In genomic region chr4:140702611-140703327, GRCm38 (mm10) we compare ENCODE assay signal across 8 mouse cellular contexts. TPM values are rescaled to one million over a fixed set of nuclear protein-coding genes. Genes with fewer than 3 reads are reported as not detected.
A peak's percentile ranks its signal among the peaks of the same experiment; 100 is the strongest.
DNase-seq lines count a peak whose midpoint lies in the region; ATAC-seq and TF ChIP-seq lines count a peak whose summit lies in the region.

No protein-coding gene starts in this region.

- H3K36me3 ChIP-seq in ES-Bruce4 (ENCODE audit: control insufficient read depth, insufficient read depth, low read length, poor library complexity, severe bottlenecking), result peaks cover 26% of the 10 kb centered on the region
- peaks cover 37% of the 10 kb centered on the region for H3K36me3 ChIP-seq in forebrain, embryonic 12.5 days (replicated peaks)
- no peaks in the 10 kb centered on the region; the same call in 1 of the 2 replicates for H3K36me3 ChIP-seq in heart, postnatal 0 days (replicated peaks; ENCODE audit: control insufficient read depth, insufficient read depth, low read length)
- peaks cover 33% of the 10 kb centered on the region for H3K36me3 ChIP-seq in lung, embryonic 14.5 days (ENCODE audit: insufficient read depth)
- peaks cover under 1% of the 10 kb centered on the region; the same call in 1 of the 2 replicates for H3K36me3 ChIP-seq in thymus, adult 2 months (ENCODE audit: control insufficient read depth, insufficient read depth, low read length)

- no peaks in the 10 kb centered on the region for H3K27me3 ChIP-seq in ES-Bruce4 (ENCODE audit: control insufficient read depth, insufficient read depth, low read length, poor library complexity, severe bottlenecking)
- H3K27me3 ChIP-seq in forebrain, embryonic 12.5 days, result peaks cover 31% of the 10 kb centered on the region
- peaks cover 9% of the 10 kb centered on the region; the same call in 1 of the 2 replicates for H3K27me3 ChIP-seq in heart, postnatal 0 days (ENCODE audit: control insufficient read depth, insufficient read depth, low read length)
- 0 out of 2 replicates have a peak, but pooled peaks cover 5% of the 10 kb centered on the region for H3K27me3 ChIP-seq in lung, embryonic 14.5 days (ENCODE audit: insufficient read depth, low read length)
- no peaks in the 10 kb centered on the region for H3K27me3 ChIP-seq in thymus, adult 2 months (ENCODE audit: control insufficient read depth, insufficient read depth, low read length)

- peak overlapping the region; percentile 99 for H3K9ac ChIP-seq in ES-Bruce4 (ENCODE audit: low read depth, poor library complexity, severe bottlenecking)
- H3K9ac ChIP-seq in forebrain, embryonic 12.5 days, result peak overlapping the region; percentile 98
- peak overlapping the region; percentile 86 for H3K9ac ChIP-seq in heart, postnatal 0 days (replicated peaks; ENCODE audit: low read depth, low read length)
- H3K9ac ChIP-seq in lung, embryonic 14.5 days, result peak overlapping the region; percentile 94

- TF ChIP-seq POLR2A in ES-Bruce4 (IDR thresholded peaks at IDR 0.05; ENCODE audit: insufficient read depth, low read length), result no peak
- TF ChIP-seq POLR2A in thymus, adult 2 months (IDR thresholded peaks at IDR 0.05; ENCODE audit: control insufficient read depth, extremely low read depth, insufficient read depth, low read length, poor library complexity), result no peak

- H3K4me2 ChIP-seq in forebrain, embryonic 12.5 days, result peak overlapping the region; percentile 85
- H3K4me2 ChIP-seq in heart, postnatal 0 days (ENCODE audit: low read depth, low read length), result peak overlapping the region; percentile 97
- peak overlapping the region; percentile 92 for H3K4me2 ChIP-seq in lung, embryonic 14.5 days

- no peak for TF ChIP-seq CTCF in ES-Bruce4 (IDR thresholded peaks at IDR 0.05; ENCODE audit: low read depth, low read length)
- TF ChIP-seq CTCF in heart, postnatal 0 days (IDR thresholded peaks at IDR 0.05; ENCODE audit: low read depth), result no peak
- no peak for TF ChIP-seq CTCF in lung, embryonic 14.5 days (IDR thresholded peaks at IDR 0.05; ENCODE audit: low read depth)
- TF ChIP-seq CTCF in thymus, adult 2 months (IDR thresholded peaks at IDR 0.05; ENCODE audit: borderline replicate concordance, control insufficient read depth, extremely low read depth, insufficient read depth, low read length, poor library complexity), result no peak

- 1% methylated on average over 27 of the region's 68 CpGs for WGBS in forebrain, embryonic 12.5 days
- WGBS in heart, postnatal 0 days, result under 1% methylated on average over 38 of the region's 68 CpGs
- WGBS in lung, embryonic 14.5 days, result under 1% methylated on average over 35 of the region's 68 CpGs
- WGBS in thymus, adult 2 months, result 2% methylated on average over 60 of the region's 68 CpGs

- no peak for TF ChIP-seq EP300 in ES-Bruce4 (IDR thresholded peaks at IDR 0.05; ENCODE audit: insufficient read depth, low read depth, low read length)
- TF ChIP-seq EP300 in heart, postnatal 0 days (IDR thresholded peaks at IDR 0.05; ENCODE audit: low read depth), result no peak

- peak; percentile 75 for DNase-seq in c-Kit-positive CD71-positive TER-119-positive erythroid progenitor cells, embryonic 14.5 days (ENCODE audit: low spot score)
- DNase-seq in heart, postnatal 0 days (ENCODE audit: low spot score), result peak; percentile 61
- DNase-seq in kidney, postnatal 4 days, result peak; percentile 87 to 93
- DNase-seq in lung, embryonic 14.5 days, result peak; percentile 93
- DNase-seq in ovary, adult 18-20 months (ENCODE audit: low spot score), result peak; percentile 80
- peak; percentile 86 for DNase-seq in thymus, adult 2 months

- peaks cover 5% of the 10 kb centered on the region for H3K4me1 ChIP-seq in ES-Bruce4 (ENCODE audit: control insufficient read depth, insufficient read depth, low read length)
- H3K4me1 ChIP-seq in forebrain, embryonic 12.5 days, result peaks cover 64% of the 10 kb centered on the region
- peaks cover 23% of the 10 kb centered on the region for H3K4me1 ChIP-seq in heart, postnatal 0 days (ENCODE audit: control insufficient read depth, insufficient read depth)
- peaks cover 14% of the 10 kb centered on the region; the same call in 1 of the 2 replicates for H3K4me1 ChIP-seq in lung, embryonic 14.5 days (ENCODE audit: insufficient read depth)
- H3K4me1 ChIP-seq in thymus, adult 2 months (replicated peaks; ENCODE audit: control insufficient read depth, insufficient read depth, low read length), result peaks cover 23% of the 10 kb centered on the region

- H3K9me3 ChIP-seq in ES-Bruce4 (replicated peaks; ENCODE audit: control insufficient read depth, insufficient read depth, low read length, poor library complexity, severe bottlenecking), result no peaks in the 10 kb centered on the region
- H3K9me3 ChIP-seq in forebrain, embryonic 12.5 days, result no peaks in the 10 kb centered on the region
- H3K9me3 ChIP-seq in heart, postnatal 0 days (replicated peaks; ENCODE audit: control insufficient read depth, low read length), result no peaks in the 10 kb centered on the region
- H3K9me3 ChIP-seq in lung, embryonic 14.5 days (ENCODE audit: low read depth, low read length), result no peaks in the 10 kb centered on the region

- peak; percentile 81 for ATAC-seq in forebrain, embryonic 12.5 days (ENCODE audit: low FRiP score)
- ATAC-seq in heart, postnatal 0 days (ENCODE audit: insufficient read depth, low read depth), result peak; percentile 87
- peak; percentile 75 for ATAC-seq in lung, embryonic 14.5 days (ENCODE audit: insufficient read depth)

- H3K4me3 ChIP-seq in ES-Bruce4 (ENCODE audit: low read depth, low read length), result peak overlapping the region; percentile 93
- H3K4me3 ChIP-seq in forebrain, embryonic 12.5 days (replicated peaks), result peak overlapping the region; percentile 97
- peak overlapping the region; percentile 95 for H3K4me3 ChIP-seq in heart, postnatal 0 days (ENCODE audit: low read depth, low read length)
- H3K4me3 ChIP-seq in lung, embryonic 14.5 days (ENCODE audit: low read depth, low read length), result peak overlapping the region; percentile 92
- peak overlapping the region; percentile 75 for H3K4me3 ChIP-seq in thymus, adult 2 months (ENCODE audit: control insufficient read depth, insufficient read depth, low read length)

- H3K27ac ChIP-seq in ES-Bruce4 (ENCODE audit: insufficient read depth, low read length), result peak overlapping the region; percentile 89
- peak overlapping the region; percentile 100 for H3K27ac ChIP-seq in forebrain, embryonic 12.5 days
- H3K27ac ChIP-seq in heart, postnatal 0 days (ENCODE audit: low read depth), result peak overlapping the region; percentile 93
- H3K27ac ChIP-seq in lung, embryonic 14.5 days (ENCODE audit: low read depth), result peak overlapping the region; percentile 99
- H3K27ac ChIP-seq in thymus, adult 2 months (ENCODE audit: control insufficient read depth, insufficient read depth, low read length), result peak overlapping the region; percentile 15; the same call in 1 of the 2 replicates

RNA-seq across cellular contexts. Expression of gene Rcc2, which starts 2.4 kb away (rescaled TPM):
- 222 and 227 TPM in 2 replicates for polyA plus RNA-seq in ES-Bruce4 (2011; ENCODE audit: insufficient read depth, insufficient read length, low read depth, missing spikeins)
- polyA plus RNA-seq in forebrain, embryonic 12.5 days (2016; fragmentation: Nextera tagmentation; extraction: Ambion mirVana), result 45.9 and 81.3 TPM in 2 replicates
- total RNA-seq in heart, postnatal 0 days (2014; rRNA removed; ENCODE audit: low replicate concordance), result 36.4 and 36.9 TPM in 2 replicates
- polyA plus RNA-seq in heart, postnatal 0 days (2015; fragmentation: Nextera tagmentation; extraction: Ambion mirVana), result 4.4 and 4.8 TPM in 2 replicates
- 54.9 and 62.8 TPM in 2 replicates for polyA plus RNA-seq in lung, embryonic 14.5 days (2014; fragmentation: Nextera tagmentation; extraction: Ambion mirVana)
- 211 and 279 TPM in 2 replicates for polyA plus RNA-seq in thymus, adult 2 months (2012; rRNA removed)

RNA-seq across cellular contexts. Expression of gene Arhgef10l, which starts 37.0 kb away (rescaled TPM):
- polyA plus RNA-seq in ES-Bruce4 (2011; ENCODE audit: insufficient read depth, insufficient read length, low read depth, missing spikeins), result 7.5 and 7.7 TPM in 2 replicates
- polyA plus RNA-seq in forebrain, embryonic 12.5 days (2016; fragmentation: Nextera tagmentation; extraction: Ambion mirVana), result 26.1 and 31.1 TPM in 2 replicates
- total RNA-seq in heart, postnatal 0 days (2014; rRNA removed; ENCODE audit: low replicate concordance), result 46.8 and 52.8 TPM in 2 replicates
- polyA plus RNA-seq in heart, postnatal 0 days (2015; fragmentation: Nextera tagmentation; extraction: Ambion mirVana), result 12.1 and 15.4 TPM in 2 replicates
- 13.5 and 16.1 TPM in 2 replicates for polyA plus RNA-seq in lung, embryonic 14.5 days (2014; fragmentation: Nextera tagmentation; extraction: Ambion mirVana)
- 22.2 and 26.0 TPM in 2 replicates for polyA plus RNA-seq in thymus, adult 2 months (2012; rRNA removed)

RNA-seq across cellular contexts. Expression of gene Padi6, which starts 39.7 kb away (rescaled TPM):
- polyA plus RNA-seq in ES-Bruce4 (2011; ENCODE audit: insufficient read depth, insufficient read length, low read depth, missing spikeins), result 0.29 TPM in 1 of 2 replicates, not detected in the other
- polyA plus RNA-seq in forebrain, embryonic 12.5 days (2016; fragmentation: Nextera tagmentation; extraction: Ambion mirVana), result not detected in 2 replicates
- total RNA-seq in heart, postnatal 0 days (2014; rRNA removed; ENCODE audit: low replicate concordance), result not detected in 2 replicates
- polyA plus RNA-seq in heart, postnatal 0 days (2015; fragmentation: Nextera tagmentation; extraction: Ambion mirVana), result 0.07 TPM in 1 of 2 replicates, not detected in the other
- polyA plus RNA-seq in lung, embryonic 14.5 days (2014; fragmentation: Nextera tagmentation; extraction: Ambion mirVana), result not detected in 2 replicates
- polyA plus RNA-seq in thymus, adult 2 months (2012; rRNA removed), result 0.90 and 1.0 TPM in 2 replicates

Comparison
In these comparisons a context has a peak if more than half of its experiments do, and no peak if none do; other contexts are left out.
1. Peak in every context shown above with its lines: DNase-seq, ATAC-seq, H3K4me3 ChIP-seq and H3K27ac ChIP-seq.
2. H3K27ac ChIP-seq: peak in every context shown above with its lines; median percentile 100 in forebrain, embryonic 12.5 days; 99 in lung, embryonic 14.5 days; 93 in heart, postnatal 0 days; 89 in ES-Bruce4; 15 in thymus, adult 2 months.